Mouse (Mus musculus) layer of hippocampus, adult 18-20 months (tissue): ENCODE measurements at regions not wholly inside any gene's neighbourhood (a gene's known extent, or its start where the extent isn't known, plus 50 kb on each side); places are given as distances from the start of the nearest gene placed in this dataset.
A peak's percentile ranks its signal among the peaks of the same experiment; 100 is the strongest.

Source experiments
- DNase-seq, 2 experiments: peaks; one replicate each; pipeline ENCODE4 v3.0.0; 2022; ENCODE audit warnings: low spot score in 2 of 2

DNA sequence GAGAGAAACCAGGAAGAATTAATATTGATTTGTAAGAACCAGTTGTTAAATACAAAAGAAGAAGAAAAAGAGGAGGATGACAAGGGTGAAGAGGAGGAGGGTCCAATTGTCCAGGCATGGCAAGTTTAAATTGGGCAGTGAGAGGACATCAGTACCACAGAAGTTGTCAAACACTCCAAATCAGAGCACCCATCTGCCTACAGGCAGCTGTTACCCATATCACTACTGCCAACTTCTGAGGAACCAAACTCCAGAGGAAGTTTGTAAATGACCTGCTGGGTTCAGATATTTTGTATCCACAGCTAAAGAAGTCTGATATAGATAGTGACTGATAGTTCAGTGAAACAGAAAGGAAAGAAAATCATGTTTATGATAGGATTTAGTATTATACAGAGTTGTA is 802.6 kb downstream of the Gsdmc2 start:
- no peak for DNase-seq

DNA sequence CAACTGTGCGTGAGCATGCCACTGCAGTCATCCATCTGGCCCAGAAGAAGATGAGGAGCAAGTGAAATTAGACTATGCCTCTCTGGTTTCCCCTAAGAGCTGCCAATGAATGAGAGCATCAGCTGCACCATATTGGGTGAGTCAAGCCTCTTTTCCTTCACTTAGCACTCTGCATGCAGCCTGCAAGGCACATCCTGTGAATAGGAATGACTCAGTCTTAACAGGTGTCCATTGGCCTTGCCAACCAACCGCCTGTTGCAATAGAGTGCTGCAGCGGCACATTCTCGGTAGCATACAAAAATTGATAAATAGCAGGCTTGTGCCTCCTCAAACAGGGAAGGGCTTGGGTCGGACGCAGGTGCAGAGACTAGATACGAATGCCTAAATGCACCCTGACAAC is 808.7 kb downstream of the Gsdmc2 start:
- DNase-seq = peak; percentile 70 to 90

DNA sequence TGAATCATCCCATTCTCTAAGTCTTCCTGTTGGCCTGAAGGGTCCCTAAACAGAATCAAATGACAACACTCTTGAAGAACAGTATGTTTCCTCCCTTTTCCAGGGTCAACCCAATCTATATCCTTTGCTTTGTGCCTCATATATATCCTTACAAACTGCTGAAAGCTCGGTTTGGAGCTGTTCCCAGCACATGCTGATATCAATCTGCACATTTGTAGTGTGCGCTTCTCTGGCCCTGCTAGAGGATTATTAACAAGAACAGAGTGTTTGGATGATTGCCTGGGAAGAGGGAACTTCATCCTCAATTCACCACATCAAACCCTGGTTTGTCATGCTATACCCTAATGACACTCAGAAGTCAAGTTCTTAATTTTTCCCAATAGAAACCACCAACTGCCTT is 824.2 kb downstream of the Gsdmc2 start:
- DNase-seq = peak in 1 of 2 experiments; percentile 55

DNA sequence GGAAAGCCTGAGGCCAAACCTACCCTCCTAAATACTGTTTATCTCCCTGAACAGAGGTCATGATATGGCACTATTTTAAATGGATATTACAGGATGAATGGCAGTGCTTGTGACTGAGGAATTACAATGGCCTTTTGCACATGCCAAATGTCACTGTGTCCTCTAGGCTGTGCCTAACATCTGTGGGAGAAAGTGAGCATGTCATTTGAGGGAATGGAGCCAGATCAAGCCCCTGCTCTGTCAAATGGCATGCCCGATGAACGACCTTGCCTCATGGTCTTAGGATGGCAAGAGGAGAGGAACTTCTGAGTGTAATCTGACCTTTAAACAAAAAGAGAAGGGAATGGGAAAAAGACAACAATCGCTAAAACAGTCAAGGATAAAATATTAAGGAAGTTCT is 827.0 kb downstream of the Gsdmc2 start:
- DNase-seq = no peak

- no peak for DNase-seq
Measured at GRCm38 (mm10) chr15:63006471-63007228, 838.3 kb downstream of the Gsdmc2 start.

GRCm38 (mm10) chr15:62994691-62995090 is 850.3 kb downstream of the Gsdmc2 start:
- DNase-seq = no peak

GRCm38 (mm10) chr15:62986871-62987270 is 858.1 kb downstream of the Gsdmc2 start:
- DNase-seq = no peak

DNA sequence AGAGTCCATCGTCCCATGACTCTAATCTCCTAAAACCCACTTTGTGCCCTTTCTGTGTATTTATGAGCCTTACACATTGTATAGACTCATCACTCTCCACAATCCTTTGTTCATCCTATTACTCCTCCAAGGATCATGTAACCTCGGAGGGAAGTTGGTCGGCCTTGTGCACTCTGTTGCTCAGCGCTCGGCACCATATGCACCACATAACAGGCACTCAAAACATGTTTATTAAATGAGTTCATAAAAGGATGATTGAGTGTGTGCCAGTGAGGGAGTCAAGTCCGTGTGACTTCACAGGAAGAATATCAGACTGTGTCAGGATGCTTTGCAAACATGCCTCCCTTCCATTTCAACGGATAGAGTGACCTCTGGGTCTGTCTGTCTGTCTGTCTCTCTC is 858.8 kb downstream of the Gsdmc2 start:
- DNase-seq = no peak

DNA sequence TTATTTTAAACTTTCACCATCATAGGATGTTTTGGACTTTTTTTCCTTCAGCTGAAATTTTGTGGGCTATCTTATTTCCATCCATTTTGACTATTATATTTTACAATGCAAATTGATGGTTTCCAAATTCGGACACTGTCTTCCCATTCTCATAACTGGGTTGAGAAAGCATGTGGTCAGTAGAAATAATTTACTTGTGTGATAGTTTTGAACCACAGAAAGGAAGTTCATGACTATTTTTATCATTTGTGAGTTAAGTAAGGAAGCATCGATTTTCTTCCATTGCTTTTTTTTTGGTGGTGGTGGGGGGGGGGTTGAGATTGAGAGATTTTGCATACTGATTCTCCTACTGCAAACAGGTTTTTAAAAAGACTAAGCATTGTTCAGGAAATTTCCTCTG is 874.4 kb downstream of the Gsdmc2 start:
- DNase-seq = no peak

DNA sequence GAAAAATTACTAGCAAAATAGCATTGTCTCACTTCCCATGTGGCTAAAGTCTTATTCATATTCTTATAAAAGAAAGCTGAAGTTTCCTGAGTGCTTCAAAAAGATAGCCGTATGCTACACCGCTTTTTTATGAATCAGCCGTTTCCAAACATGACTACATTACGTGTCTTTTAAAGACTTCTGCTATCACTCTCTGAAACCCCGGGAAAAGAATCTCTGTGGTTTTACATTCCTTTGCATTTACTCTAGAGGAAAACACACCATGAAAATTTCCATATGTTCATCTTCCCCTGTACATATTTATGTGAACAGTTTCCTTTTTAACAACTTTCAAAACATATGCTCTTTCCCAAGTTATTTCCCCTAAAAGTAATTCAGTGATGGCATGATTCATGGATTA is 882.3 kb downstream of the Gsdmc2 start:
- DNase-seq = no peak

GRCm38 (mm10) chr15:62960623-62961022 is 884.4 kb downstream of the Gsdmc2 start:
- no peak for DNase-seq

DNA sequence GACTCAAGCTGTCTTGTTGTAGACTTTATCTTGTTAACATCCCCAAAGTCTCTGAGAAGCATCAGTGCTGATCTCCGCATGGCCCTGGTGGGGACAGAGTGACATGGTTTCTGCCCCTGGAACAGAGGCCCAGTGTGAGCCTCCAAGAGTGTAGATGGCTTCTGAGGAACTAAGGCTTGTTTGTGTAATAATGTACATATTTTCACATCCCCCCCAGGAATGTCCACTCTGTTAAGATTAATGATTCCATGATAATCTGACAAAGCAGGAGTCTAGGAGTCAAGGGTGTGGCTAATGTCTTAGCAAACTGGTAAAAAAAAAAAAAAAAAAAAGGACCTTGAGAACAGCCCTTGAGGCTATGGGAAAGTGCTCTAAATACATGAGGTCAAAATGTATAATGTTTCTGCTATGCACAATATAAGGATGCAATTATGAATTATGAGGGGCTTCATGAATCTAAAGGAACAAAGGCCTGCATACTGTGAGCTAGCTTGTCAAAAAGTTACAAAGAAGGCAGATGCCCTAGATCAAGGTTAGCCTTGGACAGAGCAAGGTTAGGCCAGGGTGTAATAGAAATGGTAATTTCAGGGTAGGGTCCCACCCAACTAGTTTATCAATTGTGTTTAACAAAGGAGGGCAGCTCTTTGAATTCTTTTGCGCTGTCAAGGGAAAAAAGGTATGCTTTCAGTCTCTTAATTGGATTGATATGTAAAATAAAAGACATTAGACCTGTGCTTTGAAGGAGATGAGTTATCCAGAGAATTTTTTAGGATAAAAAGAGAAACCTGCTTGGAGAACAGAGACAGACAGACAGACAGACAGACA is 886.3 kb downstream of the Gsdmc2 start:
- no peak for DNase-seq

DNA sequence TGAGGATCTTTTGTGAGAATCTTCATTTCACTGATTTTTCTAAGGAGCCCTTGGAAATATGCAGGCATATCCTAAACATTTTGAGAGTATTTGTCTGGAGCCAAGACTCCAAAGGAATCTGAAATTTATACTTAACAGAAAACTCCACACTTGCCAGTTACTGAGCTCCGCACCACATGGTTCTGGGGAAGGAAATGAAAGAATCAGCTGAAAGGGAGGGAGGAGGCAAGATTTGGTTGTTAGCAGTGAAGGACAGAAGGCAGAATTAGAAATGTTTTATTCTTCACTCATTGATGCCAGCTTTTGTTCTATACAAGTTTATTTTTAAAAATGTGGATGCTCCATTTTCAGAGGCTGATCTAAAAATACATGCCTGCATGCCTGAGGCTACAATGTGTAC is 890.1 kb downstream of the Gsdmc2 start:
- DNase-seq = peak; percentile 19 to 39

GRCm38 (mm10) chr15:62954322-62954820 is 890.6 kb downstream of the Gsdmc2 start:
- DNase-seq = no peak

GRCm38 (mm10) chr15:62953215-62953941 is 891.6 kb downstream of the Gsdmc2 start:
- DNase-seq = peak in 1 of 2 experiments; percentile 48

DNA sequence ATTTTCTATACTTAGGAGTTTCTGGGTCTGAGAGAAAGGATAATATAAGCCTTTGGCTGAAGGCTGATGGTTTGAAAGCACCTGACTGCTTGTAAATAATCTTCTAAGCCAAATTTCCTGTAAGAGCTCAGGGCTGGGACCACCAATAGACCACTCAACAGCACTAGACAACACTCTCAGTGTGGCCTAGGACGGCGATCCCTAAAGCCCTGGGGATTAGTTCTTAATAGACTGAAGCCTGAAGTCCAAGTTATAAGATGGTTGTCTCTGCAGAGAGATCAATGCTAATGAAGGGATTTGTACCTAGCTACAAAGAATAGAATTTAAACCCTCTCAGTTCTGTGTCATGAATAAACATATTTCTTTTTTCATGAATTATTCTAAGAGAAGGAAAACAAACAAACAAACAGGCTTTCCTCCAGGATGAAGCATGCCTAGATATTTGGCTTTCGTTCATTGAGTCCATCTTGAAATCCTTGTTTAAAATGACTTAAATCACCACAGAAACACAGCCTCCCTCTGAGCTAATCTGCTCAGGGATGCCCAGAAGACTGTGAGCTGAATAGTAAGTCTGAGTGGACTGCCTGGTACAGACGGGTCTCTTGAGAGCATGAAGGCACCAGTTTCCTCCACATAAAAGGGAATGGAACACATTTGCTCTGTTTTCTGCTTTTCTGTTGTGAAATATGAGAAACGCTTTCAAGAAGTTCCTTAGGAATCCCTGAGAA is 892.3 kb downstream of the Gsdmc2 start:
- no peak for DNase-seq

GRCm38 (mm10) chr15:62939416-62939815 is 905.6 kb downstream of the Gsdmc2 start:
- no peak for DNase-seq

DNA sequence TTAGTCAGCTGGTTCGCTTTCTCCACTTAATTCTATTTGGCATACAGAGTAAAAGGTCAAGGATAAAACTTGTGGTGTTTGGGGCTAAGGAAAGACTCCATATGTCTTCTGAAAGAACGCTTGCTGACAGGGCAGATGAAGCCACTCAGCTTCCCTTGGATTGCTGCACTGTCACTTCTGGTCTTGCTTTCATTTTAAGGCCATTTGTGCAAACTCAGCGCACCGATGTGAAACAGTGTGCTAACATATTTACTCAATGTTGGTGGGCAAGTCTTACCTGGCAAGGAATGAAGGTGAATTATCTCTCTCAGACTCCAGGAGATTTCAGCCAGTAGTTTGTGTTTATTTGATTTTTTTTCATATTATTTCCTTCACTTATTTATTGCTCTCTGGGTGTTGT is 907.2 kb downstream of the Gsdmc2 start:
- DNase-seq = no peak

- no peak for DNase-seq
Measured at GRCm38 (mm10) chr15:62934522-62935189, 910.3 kb downstream of the Gsdmc2 start.

DNA sequence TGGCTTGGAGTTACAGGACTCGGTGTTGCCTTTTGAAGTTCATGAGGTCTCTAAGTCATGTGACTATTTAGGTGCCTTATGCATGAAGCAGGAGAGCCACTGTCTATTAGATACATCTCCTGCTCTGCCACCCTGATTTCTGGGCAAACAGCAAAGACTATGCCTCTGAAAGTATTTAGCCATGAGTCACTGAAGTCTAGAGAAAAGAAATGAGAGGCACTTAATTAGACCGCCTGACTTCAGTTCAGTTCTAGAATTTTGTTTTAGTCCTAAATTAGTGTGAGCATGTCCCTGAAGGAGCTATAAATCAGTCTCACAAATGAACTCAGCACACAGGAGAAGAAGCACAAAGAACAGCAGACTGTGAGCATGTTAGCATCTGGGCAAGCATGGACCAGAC is 924.5 kb downstream of the Gsdmc2 start:
- no peak for DNase-seq
